Mouse (Mus musculus): Measurements from ENCODE around the gene Bcs1l. TPM values are rescaled to one million over a fixed set of nuclear protein-coding genes. Genes with fewer than 3 reads are reported as not detected.
A peak's percentile ranks its signal among the peaks of the same experiment; 100 is the strongest.

Bcs1l gene
- total and polyA plus RNA-seq, 3 experiments, result 27.7 to 35.0 TPM; not detected in 1

DNA sequence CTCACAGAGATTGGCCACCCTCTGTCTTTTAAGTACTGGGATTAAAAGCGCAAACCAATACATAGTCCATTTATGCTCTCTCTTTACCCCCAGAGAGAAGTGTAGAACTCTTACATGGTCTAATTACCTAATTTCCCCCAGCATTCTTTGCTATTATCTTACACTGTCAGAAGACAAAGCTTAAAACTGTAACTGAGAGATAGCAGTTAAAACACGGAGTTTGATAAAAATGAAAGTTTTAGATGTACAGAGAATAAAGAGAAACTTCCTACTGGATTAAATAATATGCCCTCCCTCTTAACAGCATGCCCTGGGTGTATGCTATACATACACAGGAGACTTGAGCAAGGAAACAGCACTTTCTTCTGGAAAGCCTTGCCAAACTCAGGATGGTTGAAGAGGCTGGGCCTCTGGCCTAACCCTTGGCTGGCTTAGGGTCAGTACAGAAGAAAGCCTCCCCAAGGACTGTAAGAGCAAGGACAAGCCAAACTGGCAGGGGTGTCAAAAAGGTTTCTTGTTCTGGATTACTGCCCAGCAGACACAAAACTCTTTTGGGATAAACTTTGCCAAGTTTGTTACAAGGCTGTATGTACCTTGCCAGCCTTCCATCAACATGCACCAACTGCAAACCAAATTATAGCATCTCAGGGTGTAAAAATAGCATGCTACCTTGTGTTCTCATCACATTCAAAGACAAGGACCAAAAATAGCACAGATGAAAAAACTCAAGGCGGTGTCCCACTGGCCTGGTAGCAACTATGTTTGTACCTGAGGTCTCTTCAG lies 3.3 kb upstream of the Bcs1l start (continued):
- no peak for TF ChIP-seq BHLHE40 (IDR thresholded peaks at IDR 0.05; ENCODE audit: borderline replicate concordance, low read depth, low read length)
- TF ChIP-seq GATA1 (IDR thresholded peaks at IDR 0.05; ENCODE audit: low read depth, low read length), result peak; percentile 95
- no peak for TF ChIP-seq ZKSCAN1 (IDR thresholded peaks at IDR 0.05; ENCODE audit: low read depth, low read length)
- no peak for TF ChIP-seq RAD21 (IDR thresholded peaks at IDR 0.05; ENCODE audit: low read depth, low read length)
- TF ChIP-seq CHD2 (IDR thresholded peaks at IDR 0.05; ENCODE audit: low read length), result no peak
- TF ChIP-seq ETS1 (IDR thresholded peaks at IDR 0.05; ENCODE audit: low read depth, low read length), result peak; percentile 76
- TF ChIP-seq TBP (IDR thresholded peaks at IDR 0.05; ENCODE audit: low read depth, low read length), result 0 out of 2 replicates have a peak, but pooled peaks have one; percentile 7
- no peak for TF ChIP-seq NRF1 (IDR thresholded peaks at IDR 0.05; ENCODE audit: insufficient read depth, low read depth, low read length, poor library complexity, severe bottlenecking)
- peak; percentile 76 for TF ChIP-seq SIN3A (IDR thresholded peaks at IDR 0.05; ENCODE audit: low read length)
- TF ChIP-seq JUND (IDR thresholded peaks at IDR 0.05; ENCODE audit: low read depth, low read length), result no peak
- TF ChIP-seq EP300 (IDR thresholded peaks at IDR 0.05; ENCODE audit: low read depth in 1 of 2, low read length in 2 of 2), result peak; percentile 93

DNA sequence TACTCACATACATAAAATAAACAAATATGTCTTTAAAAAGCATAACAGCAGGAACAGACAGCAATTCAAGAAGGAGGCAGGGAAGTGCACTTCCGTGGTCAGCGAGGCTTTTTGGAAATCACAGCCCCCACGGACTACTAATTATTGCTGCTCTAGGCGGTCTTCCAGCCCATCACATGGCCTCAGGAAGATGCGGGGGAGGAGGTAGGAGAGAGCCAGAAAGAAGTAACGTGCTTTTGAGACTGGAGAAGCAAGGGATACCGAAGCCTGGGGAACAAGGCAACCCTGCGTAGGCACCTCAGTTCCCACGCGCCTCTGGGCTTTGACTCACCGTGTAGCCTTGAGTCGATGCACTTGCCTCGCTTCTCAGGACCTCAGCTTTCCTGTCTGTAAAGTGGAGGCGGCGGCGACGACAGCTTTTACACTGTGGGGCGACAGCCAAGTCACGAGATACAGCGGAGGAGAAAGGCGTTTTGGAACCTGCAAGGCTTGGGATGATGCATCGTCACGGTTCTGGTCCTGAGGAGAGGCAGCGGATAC lies 786 bp upstream of the Bcs1l start:
- peaks cover 40% of the 10 kb centered on the region for H3K79me2 ChIP-seq (ENCODE audit: control insufficient read depth, insufficient read depth, low read length, poor library complexity)
- peaks cover 25 to 30% of the 10 kb centered on the region in 2 experiments for H3K4me1 ChIP-seq (ENCODE audit: control insufficient read depth in 1 of 2, insufficient read depth in 2 of 2, low read length in 2 of 2)
- peak overlapping the region; percentile 70 for H3K27ac ChIP-seq (ENCODE audit: control insufficient read depth, low read depth, low read length)
- no peaks in the 10 kb centered on the region for H3K9me3 ChIP-seq (replicated peaks; ENCODE audit: insufficient read depth, low read length)
- DNase-seq (ENCODE audit: low read depth, low spot score), result no peak
- peak overlapping the region; percentile 87 for H3K9ac ChIP-seq (ENCODE audit: control insufficient read depth, low read depth, low read length, poor library complexity, severe bottlenecking)
- H3K27me3 ChIP-seq (ENCODE audit: control insufficient read depth in 1 of 2, insufficient read depth in 2 of 2, low read length in 2 of 2), result no peaks in the 10 kb centered on the region
- H3K4me3 ChIP-seq (ENCODE audit: control insufficient read depth in 1 of 2, insufficient read depth in 1 of 2, low read depth in 2 of 2, low read length in 2 of 2), result peak overlapping the region; percentile 85 to 96
- no peak for TF ChIP-seq KAT2A (conservative IDR thresholded peaks at IDR 0.05; ENCODE audit: low read depth, low read length)
- TF ChIP-seq MYC (IDR thresholded peaks at IDR 0.05; ENCODE audit: low read depth, low read length), result no peak; the same call in 1 of the 2 replicates
- TF ChIP-seq GABPA (IDR thresholded peaks at IDR 0.05; ENCODE audit: low read depth, low read length), result no peak
- TF ChIP-seq CHD2 (IDR thresholded peaks at IDR 0.05; ENCODE audit: low read length), result no peak
- no peak for TF ChIP-seq EP300 (IDR thresholded peaks at IDR 0.05; ENCODE audit: low read depth in 1 of 2, low read length in 2 of 2)
- TF ChIP-seq BHLHE40 (IDR thresholded peaks at IDR 0.05; ENCODE audit: borderline replicate concordance, low read depth, low read length), result peak; percentile 35; the same call in 1 of the 2 replicates
- TF ChIP-seq NELFE (IDR thresholded peaks at IDR 0.05; ENCODE audit: low read depth, low read length), result no peak
- 0 out of 2 replicates have a peak, but pooled peaks have one; percentile 8 for TF ChIP-seq ETS1 (IDR thresholded peaks at IDR 0.05; ENCODE audit: low read depth, low read length)
- TF ChIP-seq MAX (IDR thresholded peaks at IDR 0.05; ENCODE audit: low read length), result peak; percentile 62
- no peak for TF ChIP-seq ZNF384 (IDR thresholded peaks at IDR 0.05; ENCODE audit: low read depth, low read length)
- no peak for TF ChIP-seq UBTF (IDR thresholded peaks at IDR 0.05; ENCODE audit: borderline replicate concordance, insufficient read depth, low read depth, low read length)
- TF ChIP-seq TCF12 (IDR thresholded peaks at IDR 0.05; ENCODE audit: low read depth, low read length), result no peak
- peak; percentile 41; the same call in 1 of the 2 replicates for TF ChIP-seq USF1 (IDR thresholded peaks at IDR 0.05; ENCODE audit: low read depth, low read length)
- TF ChIP-seq CHD1 (IDR thresholded peaks at IDR 0.05; ENCODE audit: low read depth, low read length), result no peak
- H3K36me3 ChIP-seq (ENCODE audit: control insufficient read depth in 1 of 2, insufficient read depth in 2 of 2, low read length in 2 of 2), result peaks cover 17 to 37% of the 10 kb centered on the region in 2 experiments

Data from MEL (cell line).